Mouse (Mus musculus) hindlimb bud, embryonic 11.5 days (tissue): ENCODE measurements around the gene Plrg1.

Experiments used
- DNase-seq: peaks from one replicate; pipeline ENCODE4 v3.0.0-alpha.2; 2012; ENCODE audit warnings: low read depth, low spot score; ENCODE audit errors: extremely low spot score

Gene Plrg1

DNA sequence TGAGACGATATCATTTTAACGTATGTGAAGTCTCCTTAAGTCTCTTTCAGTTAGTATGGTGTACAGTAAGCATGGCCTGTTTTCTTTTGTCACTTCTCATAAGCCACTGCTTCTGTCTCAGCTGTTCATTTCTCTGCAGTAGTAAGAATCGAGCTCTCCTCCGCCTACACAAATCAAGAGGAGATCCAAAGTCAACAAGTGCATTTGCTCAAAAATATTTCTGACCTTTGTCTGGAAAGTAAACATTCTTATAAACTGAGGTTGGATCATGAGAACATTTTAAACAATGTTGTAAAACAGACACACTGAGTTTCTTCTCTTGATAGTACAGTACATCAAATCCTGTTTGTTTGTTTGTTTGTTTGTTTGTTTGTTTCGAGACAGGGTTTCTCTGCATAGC is 4.7 kb upstream of the Plrg1 start:
- DNase-seq: no peak

- no peak for DNase-seq
These were observed 3.2 kb upstream of the Plrg1 start for GRCm38 (mm10) chr3:83052102-83052501.

GRCm38 (mm10) chr3:83053126-83053525 is 2.2 kb upstream of the Plrg1 start:
- DNase-seq: no peak

DNA sequence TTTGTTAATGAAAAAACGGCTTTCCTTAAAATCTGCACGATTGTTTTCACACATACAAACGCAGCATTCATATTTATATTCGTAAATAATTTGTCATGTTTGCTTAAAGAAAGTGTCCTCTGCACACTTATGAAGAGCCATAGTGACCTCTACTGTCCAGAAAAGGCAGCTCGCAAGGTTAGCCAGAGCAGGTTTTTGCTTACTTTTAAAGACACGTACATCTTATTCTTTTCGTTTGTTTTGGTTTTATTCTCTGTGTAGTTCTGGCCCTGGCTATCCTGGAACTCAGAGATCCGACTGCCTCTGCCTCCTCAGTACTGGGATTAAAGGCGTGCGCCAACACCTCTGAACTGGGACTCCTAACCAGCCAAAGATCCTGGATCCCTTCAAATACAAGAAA is 1.6 kb upstream of the Plrg1 start:
- no peak for DNase-seq

GRCm38 (mm10) chr3:83054759-83055158 is 563 bp upstream of the Plrg1 start:
- no peak for DNase-seq

GRCm38 (mm10) chr3:83057046-83057445 is 1.7 kb downstream of the Plrg1 start:
- DNase-seq: no peak

DNA sequence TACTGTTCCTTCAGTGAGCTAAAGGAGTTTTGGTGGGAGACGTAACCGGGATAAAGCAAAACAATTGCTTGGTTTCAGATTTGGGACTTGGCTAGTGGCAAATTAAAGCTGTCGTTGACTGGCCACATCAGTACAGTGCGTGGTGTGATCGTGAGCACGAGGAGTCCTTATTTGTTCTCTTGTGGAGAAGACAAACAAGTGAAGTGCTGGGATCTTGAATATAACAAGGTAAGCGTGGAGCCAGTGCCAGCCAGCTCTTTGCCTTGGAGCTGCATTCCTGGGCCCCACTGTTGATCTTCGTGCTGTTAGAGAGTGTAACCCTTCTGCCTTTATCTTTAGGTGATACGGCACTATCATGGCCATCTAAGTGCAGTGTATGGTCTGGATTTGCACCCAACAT is 12.6 kb downstream of the Plrg1 start:
- no peak for DNase-seq

DNA sequence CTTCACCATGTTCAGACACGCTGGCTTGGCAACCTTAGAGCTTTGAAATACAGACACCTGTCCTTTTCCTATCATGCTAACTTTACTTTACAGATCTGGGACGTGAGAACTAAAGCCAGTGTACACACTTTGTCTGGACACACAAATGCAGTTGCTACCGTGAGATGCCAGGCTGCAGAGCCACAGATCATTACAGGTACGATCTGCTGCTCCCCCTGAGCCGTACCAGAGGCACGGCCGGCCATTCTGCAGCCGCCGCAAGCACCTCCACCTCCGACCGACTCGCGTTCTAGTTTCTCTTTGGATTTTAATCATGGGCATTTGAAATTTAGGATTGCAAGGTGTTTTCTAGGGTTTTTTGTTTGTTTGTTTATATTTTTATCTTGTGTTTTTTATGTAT is 13.5 kb downstream of the Plrg1 start:
- DNase-seq: no peak

- DNase-seq: no peak
These were observed 14.9 kb downstream of the Plrg1 start for GRCm38 (mm10) chr3:83070231-83070630.

DNA sequence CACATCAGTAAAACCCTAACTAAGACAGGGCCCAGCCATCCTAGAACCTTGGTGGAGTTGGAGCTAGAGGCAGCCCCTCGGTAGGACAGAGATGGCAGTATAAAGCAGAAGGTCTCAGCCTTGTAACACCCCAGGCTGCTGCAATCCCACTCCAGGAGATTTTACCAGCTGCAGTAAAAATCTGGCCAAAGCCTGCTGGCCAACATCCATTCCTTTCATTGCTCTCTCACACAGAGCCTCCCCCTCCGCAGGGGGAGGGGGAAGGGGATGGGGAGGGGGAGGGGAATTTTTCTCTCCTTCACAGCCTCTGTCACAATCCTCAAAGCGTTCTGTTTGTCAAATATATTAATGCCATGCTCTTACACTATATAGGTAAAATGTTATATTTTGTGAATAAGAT is 21.2 kb downstream of the Plrg1 start:
- no peak for DNase-seq

GRCm38 (mm10) chr3:83080567-83081055 is 25.3 kb downstream of the Plrg1 start:
- DNase-seq: peak; percentile 54

DNA sequence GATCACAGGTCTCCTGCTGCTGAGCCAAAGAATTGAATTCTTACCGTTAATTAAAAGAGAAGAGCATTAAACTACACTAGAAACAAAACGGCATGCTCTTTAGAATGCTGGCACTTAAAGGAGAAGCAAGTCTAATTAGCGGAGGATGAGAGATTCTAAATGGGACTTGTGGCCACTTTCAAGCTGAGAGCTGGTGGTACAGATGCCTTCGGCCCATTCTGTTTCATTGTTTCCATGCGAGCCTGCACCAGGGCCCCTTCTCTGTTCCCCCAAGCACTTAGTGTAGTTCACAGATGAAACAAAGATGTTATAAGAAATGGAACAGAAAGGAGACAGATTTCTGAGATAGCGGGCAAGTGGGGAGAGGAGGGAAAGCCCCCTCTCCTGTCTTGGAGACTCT is 42.3 kb downstream of the Plrg1 start:
- DNase-seq: no peak

GRCm38 (mm10) chr3:83098546-83099034 is 43.3 kb downstream of the Plrg1 start:
- DNase-seq: no peak

DNA sequence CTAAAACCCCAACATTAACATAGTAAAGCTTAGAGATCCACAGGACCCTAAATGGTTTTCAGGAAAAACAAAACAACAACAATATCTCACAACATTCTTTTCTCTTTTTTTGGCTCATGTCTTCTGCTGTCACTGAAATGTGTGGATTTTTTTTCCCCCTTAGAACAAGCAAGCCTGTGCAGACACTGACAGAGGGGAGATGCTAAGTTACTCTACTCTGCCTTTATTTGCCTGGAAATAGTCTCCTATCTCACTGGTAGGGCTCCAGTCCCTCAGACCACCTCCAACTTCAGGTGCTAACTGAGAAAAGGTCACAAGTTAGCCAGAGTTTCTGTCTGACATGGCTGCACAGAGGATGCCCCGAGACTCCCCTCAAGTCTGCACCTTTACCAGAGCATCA is 43.8 kb downstream of the Plrg1 start:
- DNase-seq: no peak

DNA sequence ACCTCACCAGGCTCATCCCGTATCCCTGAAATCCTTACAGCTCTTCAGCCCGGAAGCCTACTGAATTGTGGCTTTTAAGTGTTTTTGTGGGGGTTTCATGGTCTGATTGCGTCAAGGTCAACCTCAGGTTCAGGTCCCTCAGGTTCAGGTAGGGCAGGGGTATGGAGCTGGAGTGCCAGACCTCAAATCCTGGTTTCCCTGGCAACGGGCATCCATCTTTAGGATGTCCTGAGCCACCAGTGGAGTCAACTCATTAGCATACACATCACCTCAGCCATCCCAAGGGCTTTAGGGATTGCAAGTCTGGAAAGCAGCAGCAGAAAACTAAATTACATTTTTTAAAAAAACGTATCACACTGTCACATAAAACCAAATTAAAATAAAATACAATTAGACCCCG is 44.3 kb downstream of the Plrg1 start:
- DNase-seq: no peak

DNA sequence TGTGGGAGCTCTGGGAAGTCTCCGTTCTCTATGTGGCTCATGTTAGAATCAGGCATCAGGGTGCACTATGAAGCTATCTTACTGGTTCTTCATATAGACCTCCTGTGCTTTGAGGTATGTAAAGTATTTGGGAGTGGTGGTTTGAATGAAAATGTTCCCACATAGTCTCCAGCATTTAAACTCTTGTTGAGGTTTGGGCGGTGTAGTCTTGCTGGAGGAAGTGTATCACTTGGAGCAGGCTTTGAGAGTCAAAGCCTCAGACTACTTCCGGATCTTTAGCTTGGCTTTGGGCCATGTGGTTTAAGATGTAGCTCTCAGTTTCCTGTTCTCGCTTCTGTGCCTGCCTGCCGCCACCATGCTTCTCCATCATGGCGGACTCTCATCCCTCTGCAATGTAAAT is 47.0 kb downstream of the Plrg1 start:
- no peak for DNase-seq

- DNase-seq: no peak
These were observed 54.8 kb downstream of the Plrg1 start for GRCm38 (mm10) chr3:83110163-83110562.

GRCm38 (mm10) chr3:83111485-83112261 is 56.4 kb downstream of the Plrg1 start:
- DNase-seq: no peak

DNA sequence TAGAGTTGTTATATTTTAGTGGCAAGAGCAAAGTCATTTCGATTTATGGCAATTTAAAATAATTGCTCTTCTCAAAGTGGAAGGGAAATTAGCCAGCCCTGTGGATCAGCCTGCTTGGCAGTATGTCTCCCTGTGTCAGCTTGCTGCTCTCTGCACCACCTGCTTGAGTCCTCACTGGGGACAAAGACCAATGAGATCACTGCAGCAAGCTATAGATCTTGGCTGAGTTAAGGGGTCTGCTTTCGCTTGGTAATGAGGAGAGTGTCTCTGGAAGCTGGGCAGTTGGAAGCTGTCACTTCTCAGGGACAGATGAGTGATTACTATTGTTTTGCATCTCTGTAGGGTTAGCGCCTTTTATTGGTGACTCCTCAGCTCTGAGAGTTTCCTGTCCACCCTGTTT is 57.5 kb downstream of the Plrg1 start:
- no peak for DNase-seq

DNA sequence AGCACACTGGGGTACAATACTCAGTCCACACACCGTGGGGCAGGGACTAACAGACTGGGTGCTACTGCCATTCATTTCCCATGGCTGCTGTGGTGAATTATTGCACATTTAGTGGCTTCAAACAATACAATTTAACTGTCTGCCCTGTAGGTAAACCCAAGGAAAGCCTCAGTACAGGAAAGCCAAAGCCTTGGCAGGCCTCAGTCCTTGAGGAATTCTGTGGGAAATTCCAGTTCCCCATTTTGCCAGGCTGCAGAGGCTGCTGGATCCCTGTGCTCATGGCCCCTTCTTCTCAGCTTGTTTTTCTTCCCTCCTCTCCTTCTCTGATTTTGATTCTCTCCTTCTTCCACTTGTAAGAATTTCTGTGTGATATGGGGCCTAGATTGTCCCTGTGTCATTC is 59.6 kb downstream of the Plrg1 start:
- DNase-seq: no peak

GRCm38 (mm10) chr3:83117592-83117991 is 62.3 kb downstream of the Plrg1 start:
- DNase-seq: no peak
